Mouse (Mus musculus) small intestine, adult 2 months (tissue): ENCODE data around the gene Jmy. TPM values are rescaled to one million over a fixed set of nuclear protein-coding genes. Genes with fewer than 3 reads are reported as not detected.

Experiments used
- H3K27ac ChIP-seq: fragments of 200-500 bp; 2 replicates; pipeline ENCODE4 v1.5.1; 2012; ENCODE audit warnings: low read depth, low read length, control low read depth, inconsistent platforms; ENCODE audit not compliant: insufficient read depth
- H3K27me3 ChIP-seq: fragments of 200-500 bp; 2 replicates; pipeline ENCODE4 v1.6.1; 2012; ENCODE audit warnings: mild to moderate bottlenecking, moderate library complexity, low read length, inconsistent platforms; ENCODE audit not compliant: control insufficient read depth, insufficient read depth
- H3K36me3 ChIP-seq: fragments of 200-500 bp; 2 replicates; pipeline ENCODE4 v1.6.1; 2012; ENCODE audit warnings: mild to moderate bottlenecking, low read length, control low read depth, inconsistent platforms; ENCODE audit not compliant: control insufficient read depth, insufficient read depth
- H3K4me1 ChIP-seq: fragments of 200-500 bp; 2 replicates; pipeline ENCODE4 v1.6.1; 2012; ENCODE audit warnings: low read length, inconsistent platforms, mixed read lengths; ENCODE audit not compliant: control insufficient read depth, insufficient read depth, insufficient read length
- H3K4me3 ChIP-seq: fragments of 200-500 bp; 2 replicates; pipeline ENCODE4 v1.5.1; 2012; ENCODE audit warnings: low read depth, mild to moderate bottlenecking, control low read depth, inconsistent platforms, low read length, moderate library complexity
- CTCF ChIP-seq: fragments of 200-500 bp; IDR thresholded peaks from 2 replicates; pipeline ENCODE4 v1.5.1; 2012; ENCODE audit warnings: low read depth, mild to moderate bottlenecking, control low read depth, inconsistent platforms, low read length, moderate library complexity, mixed read lengths; ENCODE audit not compliant: insufficient replicate concordance, insufficient read length; ENCODE audit errors: extremely low read depth
- POLR2A ChIP-seq: fragments of 200-500 bp; IDR thresholded peaks from 2 replicates; pipeline ENCODE4 v1.6.1; 2012; ENCODE audit warnings: low read depth, mild to moderate bottlenecking, control low read depth, inconsistent platforms, low read length, moderate library complexity
- WGBS: fragments of 180-500 bp; shearing (Covaris S2); methylation state at CpG from one replicate; pipeline ENCODE4 v1.1.7; 2018; 5-methylcytosine and 5-hydroxymethylcytosine counted together
- polyA plus RNA-seq: library from polyadenylated mRNA; depleted of rRNA; stranded (reverse); fragments of >200 nt; gene quantifications from 2 replicates; pipeline ENCODE4 v1.2.3, GENCODE M21; 2012

The Jmy gene
- polyA plus RNA-seq, 1 experiment: 6.6 TPM

DNA sequence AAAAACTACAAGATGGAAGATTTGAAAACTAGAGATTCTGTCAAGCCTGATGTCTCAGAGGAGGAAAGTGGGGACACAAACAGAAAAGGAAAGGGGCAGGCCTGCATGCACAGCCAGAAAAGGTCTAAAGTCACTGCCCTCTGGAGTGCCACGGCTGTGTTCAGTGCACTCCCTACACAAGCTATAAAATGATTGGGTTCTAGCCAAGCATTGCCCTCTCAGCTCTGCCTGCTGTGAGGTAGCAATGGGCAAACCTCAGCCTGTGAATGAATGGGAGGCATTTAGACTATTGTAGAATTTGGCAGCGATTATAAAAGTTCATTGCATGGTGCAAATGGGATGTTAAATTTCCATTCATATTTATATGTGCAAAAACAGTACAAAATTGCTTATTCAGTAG is 79.8 kb downstream of the Jmy start:
- Histone ChIP-seq H3K4me3 (no peak overlapping the region), H3K27me3 (no peaks in the 10 kb centered on the region), H3K36me3 (no peaks in the 10 kb centered on the region), H3K4me1 (no peaks in the 10 kb centered on the region), H3K27ac (no peak overlapping the region)
- 52% methylated on average over 2 of the region's 2 CpGs for WGBS
- no peak for TF ChIP-seq CTCF

DNA sequence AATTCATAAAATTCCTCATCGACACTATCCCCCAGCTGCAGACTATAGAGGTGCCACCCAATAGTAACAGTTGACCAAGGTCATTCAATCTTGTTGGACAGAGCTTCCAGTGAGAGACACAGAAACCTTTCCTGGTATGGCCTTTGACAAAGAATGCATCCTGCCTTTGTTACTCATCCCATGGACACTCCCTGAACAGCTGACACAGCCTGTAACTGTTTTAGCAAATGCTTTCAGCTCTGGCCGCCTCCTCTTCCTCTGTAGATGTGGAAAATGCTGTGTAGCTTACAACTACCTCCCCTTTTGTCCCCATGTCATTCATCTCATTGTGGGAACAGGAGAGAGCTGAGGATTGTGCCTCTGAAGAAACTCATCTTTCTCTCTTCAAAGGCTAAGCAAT is 81.3 kb downstream of the Jmy start:
- TF ChIP-seq CTCF: no peak
- no peak for TF ChIP-seq POLR2A
- H3K27ac ChIP-seq: no peak overlapping the region
- 85% methylated on average over 2 of the region's 2 CpGs for WGBS
- H3K36me3 ChIP-seq: no peaks in the 10 kb centered on the region
- H3K4me1 ChIP-seq: no peaks in the 10 kb centered on the region
- no peaks in the 10 kb centered on the region for H3K27me3 ChIP-seq
- no peak overlapping the region for H3K4me3 ChIP-seq

DNA sequence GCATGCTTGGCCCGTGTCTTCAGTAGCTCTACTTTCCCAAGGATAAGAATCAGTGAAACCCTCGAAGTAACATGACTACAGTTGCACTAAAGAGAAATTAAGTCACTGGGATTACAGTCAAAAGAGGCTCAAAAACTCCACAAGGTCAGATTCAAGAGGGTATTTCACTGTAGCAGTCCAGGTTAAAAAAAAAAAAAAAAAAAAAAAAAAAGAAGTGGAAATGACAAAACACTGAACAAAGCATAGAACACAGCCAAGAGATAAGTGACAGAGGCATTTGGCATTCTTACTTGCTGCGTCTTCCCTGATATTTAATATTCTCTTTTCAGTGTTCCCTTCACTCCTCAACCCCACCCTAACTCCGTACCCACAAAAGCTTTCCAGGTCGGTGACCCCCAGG is 84.6 kb downstream of the Jmy start:
- no peak overlapping the region for H3K4me3 ChIP-seq
- 90% methylated on average over 5 of the region's 5 CpGs for WGBS
- no peak overlapping the region for H3K27ac ChIP-seq
- H3K4me1 ChIP-seq: no peaks in the 10 kb centered on the region
- H3K36me3 ChIP-seq: no peaks in the 10 kb centered on the region
- TF ChIP-seq POLR2A (no peak), CTCF (no peak)
- H3K27me3 ChIP-seq: no peaks in the 10 kb centered on the region

DNA sequence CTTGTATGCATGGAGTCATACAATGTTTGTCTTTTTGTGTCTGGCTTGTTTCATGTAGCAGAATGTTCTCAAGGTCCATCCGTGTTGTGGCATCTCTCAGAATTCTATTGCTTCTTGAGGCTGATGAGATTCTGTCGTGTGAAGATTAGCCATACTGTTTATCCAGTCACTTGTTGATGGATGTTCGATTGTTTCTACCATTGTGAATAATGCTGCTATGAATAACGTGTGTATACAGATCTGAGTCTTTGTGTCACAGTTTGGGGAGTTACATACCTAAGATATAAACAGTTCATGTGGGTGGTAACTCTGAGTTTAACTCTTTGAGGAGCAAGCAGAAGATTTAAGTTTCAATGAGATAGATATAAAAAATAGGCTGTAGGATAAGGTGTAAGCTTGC is 89.3 kb downstream of the Jmy start:
- 73% methylated on average over 4 of the region's 4 CpGs for WGBS
- TF ChIP-seq CTCF: no peak
- Histone ChIP-seq H3K27me3 (no peaks in the 10 kb centered on the region), H3K36me3 (no peaks in the 10 kb centered on the region), H3K27ac (no peak overlapping the region), H3K4me1 (no peaks in the 10 kb centered on the region), H3K4me3 (no peak overlapping the region)

DNA sequence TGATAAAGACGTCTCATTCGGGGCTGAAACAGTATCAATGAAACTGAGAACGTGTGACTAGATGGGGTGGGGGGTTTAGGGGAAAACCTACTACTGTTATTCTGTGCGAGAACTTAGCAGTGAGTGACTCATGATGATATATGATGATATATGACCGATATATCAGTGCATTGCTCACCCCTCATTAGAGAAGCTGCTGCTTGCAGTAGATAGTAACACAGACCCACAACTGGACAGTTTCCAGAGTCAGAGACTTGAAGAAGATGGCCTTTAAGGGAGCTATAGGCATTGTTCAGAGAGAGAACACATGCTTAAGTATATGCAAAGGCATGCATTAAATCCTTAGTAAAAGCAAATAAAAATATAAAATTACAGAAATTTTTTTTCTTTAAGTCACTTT is 92.8 kb downstream of the Jmy start:
- H3K4me1 ChIP-seq: no peaks in the 10 kb centered on the region
- TF ChIP-seq CTCF (no peak), POLR2A (no peak)
- no peak overlapping the region for H3K4me3 ChIP-seq
- H3K27me3 ChIP-seq: no peaks in the 10 kb centered on the region; the same call in 1 of the 2 replicates
- H3K27ac ChIP-seq: no peak overlapping the region
- 0 out of 2 replicates have a peak, but pooled peaks cover 1% of the 10 kb centered on the region for H3K36me3 ChIP-seq
- WGBS: 87% methylated on average over 5 of the region's 5 CpGs

DNA sequence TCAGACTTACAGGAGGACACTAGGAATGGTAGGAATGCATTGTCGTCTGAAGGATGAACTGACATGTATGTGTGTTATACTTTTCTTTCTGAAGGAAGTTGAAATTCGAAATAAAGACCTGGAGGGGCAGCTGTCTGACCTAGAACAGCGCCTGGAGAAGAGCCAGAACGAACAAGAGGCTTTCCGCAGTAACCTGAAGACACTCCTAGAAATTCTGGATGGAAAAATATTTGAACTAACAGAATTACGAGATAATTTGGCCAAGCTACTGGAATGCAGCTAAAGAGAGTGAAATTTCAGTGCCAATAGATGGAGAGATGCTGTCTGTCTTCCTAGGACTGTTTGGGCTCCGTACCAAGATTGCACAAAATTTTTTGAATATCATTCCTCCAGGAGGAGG is 97.7 kb downstream of the Jmy start:
- Histone ChIP-seq H3K27me3 (no peaks in the 10 kb centered on the region; the same call in 1 of the 2 replicates), H3K4me1 (no peaks in the 10 kb centered on the region), H3K36me3 (0 out of 2 replicates have a peak, but pooled peaks cover 3% of the 10 kb centered on the region), H3K27ac (no peak overlapping the region), H3K4me3 (no peak overlapping the region)
- TF ChIP-seq CTCF (no peak), POLR2A (no peak)
- WGBS: 92% methylated on average over 7 of the region's 7 CpGs

DNA sequence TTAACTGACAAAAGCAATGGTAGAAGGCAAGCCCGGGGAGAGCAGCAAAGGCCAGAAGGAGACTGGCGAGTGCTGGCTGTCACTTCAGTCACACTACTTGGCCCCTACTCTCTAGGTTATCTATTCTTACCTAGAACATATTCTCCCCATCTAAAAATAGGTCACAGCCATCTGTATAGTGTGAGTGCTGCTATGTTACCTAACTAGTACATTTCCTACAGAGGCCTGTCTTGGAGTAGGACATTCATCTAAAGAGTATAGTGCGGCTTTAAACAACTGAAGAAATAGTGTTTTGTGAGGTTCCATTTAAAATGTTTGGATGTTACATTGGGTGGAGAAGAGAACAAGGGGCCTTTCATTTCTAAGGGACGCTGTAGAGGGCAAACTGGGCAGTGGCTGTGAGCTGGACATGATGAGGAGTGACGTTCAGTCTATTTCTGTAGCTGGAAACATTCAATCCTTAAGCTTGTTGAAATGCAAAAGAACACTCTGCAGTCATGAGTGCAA is 99.8 kb downstream of the Jmy start:
- TF ChIP-seq CTCF (no peak), POLR2A (no peak)
- no peak overlapping the region for H3K27ac ChIP-seq
- H3K4me3 ChIP-seq: no peak overlapping the region
- H3K36me3 ChIP-seq: peaks cover 7% of the 10 kb centered on the region; the same call in 1 of the 2 replicates
- no peaks in the 10 kb centered on the region for H3K4me1 ChIP-seq
- WGBS: 94% methylated on average over 5 of the region's 5 CpGs
- H3K27me3 ChIP-seq: no peaks in the 10 kb centered on the region; the same call in 1 of the 2 replicates
